Mouse (Mus musculus) small intestine, adult 10 weeks (tissue): Measurements from ENCODE around the gene Dclk3. TPM values are rescaled to one million over a fixed set of nuclear protein-coding genes. Genes with fewer than 3 reads are reported as not detected.

Experiments
- polyA plus RNA-seq: library from polyadenylated mRNA; stranded (reverse); fragments of 350-450 nt; fragmentation: Illumina TruSeq; extraction: RNeasy Lipid Tissue Mini Kit (QIAGEN cat#74804); gene quantifications from one replicate; pipeline ENCODE4 v1.2.3, GENCODE M21; 2014; ENCODE audit warnings: low replicate concordance

The Dclk3 gene
- 0.74 TPM for polyA plus RNA-seq

GRCm38 (mm10) chr9:111438904-111439835 lies at the start of gene Dclk3:
Gene Dclk3, plus strand, starts transcription at chr9:111439081.

Other genes starting within 250 kb of the Dclk3 start
- 18.2 TPM for gene Mlh1, start 167.3 kb upstream of the Dclk3 start, polyA plus RNA-seq
- gene Epm2aip1, start 167.2 kb upstream of the Dclk3 start, polyA plus RNA-seq: 49.2 TPM
- gene Trank1, start 127.3 kb upstream of the Dclk3 start, polyA plus RNA-seq: not detected